Mouse (Mus musculus): ENCODE measurements around the gene Blzf1. TPM values are rescaled to one million over a fixed set of nuclear protein-coding genes. Genes with fewer than 3 reads are reported as not detected.

Gene Blzf1
- total RNA-seq, 4 experiments from 2014 or later = 23.8 to 26.6 (median 25.8) TPM

DNA sequence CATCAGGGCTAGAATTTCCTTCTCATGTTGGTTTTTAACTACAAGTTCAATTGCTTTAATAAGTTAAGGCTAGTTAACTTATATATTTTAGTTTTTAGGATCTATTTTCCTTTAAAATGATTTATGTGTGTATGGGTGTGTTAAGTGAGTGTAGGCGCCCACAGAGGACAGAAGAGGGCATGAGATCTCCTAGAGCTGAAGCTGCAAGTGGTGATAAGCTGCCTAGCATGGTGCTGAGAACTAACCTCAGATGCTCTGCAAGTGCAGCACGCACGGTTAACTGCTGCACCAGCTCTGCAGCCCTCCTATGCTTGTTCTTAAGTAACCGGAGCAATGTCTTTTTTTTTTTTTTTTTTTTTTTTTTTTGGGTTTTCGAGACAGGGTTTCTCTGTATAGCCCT is 10.8 kb downstream of the Blzf1 start:
- DNase-seq (ENCODE audit: low spot score in 2 of 2) = no peak

DNA sequence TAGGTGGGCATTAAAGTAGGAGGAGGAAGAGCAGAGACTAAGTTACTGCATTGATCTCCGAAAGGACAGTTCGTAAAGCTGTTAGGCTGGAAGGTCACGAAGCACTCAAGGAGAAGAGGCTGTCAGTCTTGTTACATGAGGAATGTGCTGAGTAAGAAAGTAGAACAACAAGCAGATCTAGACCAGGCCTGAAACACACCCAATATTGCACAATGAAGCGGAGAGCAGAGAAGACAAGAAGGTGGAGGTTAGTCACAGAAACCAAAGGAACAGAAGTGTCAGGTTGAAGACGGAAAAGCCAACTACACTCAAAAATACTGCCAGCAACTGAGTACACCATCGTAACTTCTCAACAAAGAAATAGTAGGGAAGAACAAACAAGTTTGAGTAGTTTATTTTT is 13.2 kb downstream of the Blzf1 start:
- DNase-seq (ENCODE audit: low spot score in 2 of 2) = no peak

DNA sequence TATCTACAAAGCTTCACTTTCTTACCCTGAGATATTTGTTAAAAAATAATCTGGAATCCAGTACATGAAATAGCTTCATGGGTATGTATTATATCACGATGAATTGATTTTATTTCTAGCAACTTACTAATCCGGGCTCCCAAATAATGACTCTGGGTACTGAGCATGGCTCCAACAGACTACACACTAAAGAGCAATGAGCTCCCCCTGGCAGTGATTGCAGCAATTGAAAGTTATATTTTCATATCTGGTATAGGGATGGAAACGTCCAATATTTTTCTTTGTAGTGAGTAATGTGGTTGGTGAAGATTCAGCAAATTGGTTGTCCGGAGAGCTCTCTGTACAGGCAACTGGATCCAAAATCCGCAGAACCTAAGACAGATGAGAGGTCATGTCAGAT is 15.2 kb downstream of the Blzf1 start:
- no peak for DNase-seq (ENCODE audit: low spot score in 2 of 2)

DNA sequence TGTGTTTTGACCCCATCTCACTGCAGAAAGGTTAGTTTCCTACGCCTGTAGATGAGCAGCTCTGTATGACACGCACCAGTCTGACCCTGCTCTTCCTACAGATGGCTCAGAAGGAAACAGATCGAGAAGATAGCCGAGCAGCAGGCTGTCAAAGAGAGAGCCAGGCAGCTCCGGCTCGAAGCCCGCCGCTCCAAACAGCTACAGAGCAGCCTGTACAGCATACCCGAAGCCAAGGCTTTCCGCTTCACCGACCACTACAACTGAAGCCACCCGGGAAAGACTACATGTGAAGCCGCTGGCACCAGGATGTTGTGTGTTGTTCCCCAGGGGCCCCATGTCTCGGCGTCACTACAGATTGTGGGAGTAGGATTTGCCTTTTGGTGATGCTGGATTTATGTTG is 19.9 kb downstream of the Blzf1 start:
- DNase-seq (ENCODE audit: low spot score in 2 of 2) = no peak

DNA sequence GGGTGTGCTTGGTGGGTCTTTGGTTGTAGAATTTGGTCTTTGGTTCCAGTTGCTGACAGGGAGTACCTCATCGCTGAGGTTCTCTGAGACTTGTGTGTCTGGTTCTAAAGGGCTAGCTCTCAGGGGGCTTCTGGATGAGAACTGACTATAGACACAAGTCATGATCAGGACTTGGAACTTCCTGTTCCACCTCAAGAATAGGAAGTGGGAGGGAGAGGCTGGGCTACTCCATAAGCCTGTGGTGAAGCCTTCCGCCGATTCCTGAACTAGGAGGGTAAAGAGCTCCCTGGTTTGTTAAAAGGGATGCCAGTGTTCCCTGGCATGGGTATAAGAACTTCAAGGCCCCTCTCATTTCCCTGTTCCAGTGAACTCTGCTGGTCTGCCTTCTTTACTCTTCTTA is 23.3 kb downstream of the Blzf1 start:
- no peak for DNase-seq (ENCODE audit: low spot score in 2 of 2)

DNA sequence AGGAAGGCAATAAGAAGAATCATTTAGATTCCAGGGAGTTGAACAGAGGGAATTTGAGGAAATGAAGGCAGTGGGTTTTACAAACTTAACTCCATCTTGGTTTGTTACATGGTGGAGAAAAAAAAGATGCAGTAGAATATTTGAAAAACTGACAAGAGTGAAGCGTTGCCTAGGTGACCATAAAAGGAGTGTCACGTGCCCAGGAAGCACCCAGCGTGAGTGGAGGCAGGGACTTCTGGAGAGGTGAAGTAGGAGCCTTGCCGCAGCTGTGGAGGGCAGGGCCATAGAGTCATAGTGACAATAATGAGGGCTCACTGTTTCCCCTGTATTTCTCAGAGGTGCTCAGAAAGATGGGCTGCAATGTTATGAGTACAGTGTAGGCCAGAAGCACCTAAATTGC is 28.0 kb downstream of the Blzf1 start:
- no peak for DNase-seq (ENCODE audit: low spot score in 2 of 2)

DNA sequence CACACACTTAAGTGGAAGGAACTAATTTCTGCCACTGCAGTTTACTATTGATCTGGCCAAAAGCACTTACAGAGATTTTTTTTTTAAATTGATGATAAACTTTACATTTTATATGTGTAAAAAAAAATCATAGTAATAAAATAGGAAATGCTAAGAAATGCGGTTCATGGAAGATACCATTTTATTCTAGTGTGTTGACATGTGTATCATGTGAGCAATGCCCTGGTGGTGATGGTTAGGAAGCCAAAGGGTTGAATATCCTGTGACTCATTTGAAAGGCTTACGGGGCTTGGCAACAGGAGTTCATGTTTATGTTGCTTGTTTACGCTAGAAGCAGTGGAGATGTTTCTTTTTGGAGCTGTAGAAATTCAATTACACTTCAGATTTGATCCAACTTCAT is 30.7 kb downstream of the Blzf1 start:
- no peak for DNase-seq (ENCODE audit: low spot score in 2 of 2)

DNA sequence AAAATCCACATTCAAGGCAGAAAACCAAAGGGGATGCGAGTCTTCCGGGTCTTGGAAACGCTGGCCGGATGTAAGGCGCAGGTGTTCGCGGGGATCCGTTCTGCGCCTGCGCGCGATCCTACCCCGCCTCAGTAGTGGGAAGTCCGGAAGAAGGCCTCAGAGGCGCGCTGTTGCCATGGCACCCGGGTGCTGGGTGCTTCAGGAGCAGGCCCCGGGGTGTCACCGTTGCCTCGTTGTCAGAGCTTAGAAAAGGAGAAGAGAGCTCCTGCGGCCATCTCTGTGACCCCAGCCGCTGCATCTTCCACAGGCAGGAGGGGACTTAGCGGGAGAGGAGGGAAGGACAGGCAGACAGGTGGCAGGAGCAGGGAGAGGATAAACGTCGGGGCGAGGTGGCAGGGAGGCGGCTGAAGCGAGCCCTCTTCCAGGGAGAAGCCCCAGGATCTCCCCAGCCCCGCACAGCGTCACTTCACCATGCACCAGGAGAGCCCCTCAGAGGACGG is 31.8 kb downstream of the Blzf1 start, which contains the start of gene Ccdc181:
Ccdc181 (plus strand) TSS at position 131 of the 500 bp plus-strand sequence.
- peak; percentile 81 to 91 for DNase-seq (ENCODE audit: low spot score in 2 of 2)

DNA sequence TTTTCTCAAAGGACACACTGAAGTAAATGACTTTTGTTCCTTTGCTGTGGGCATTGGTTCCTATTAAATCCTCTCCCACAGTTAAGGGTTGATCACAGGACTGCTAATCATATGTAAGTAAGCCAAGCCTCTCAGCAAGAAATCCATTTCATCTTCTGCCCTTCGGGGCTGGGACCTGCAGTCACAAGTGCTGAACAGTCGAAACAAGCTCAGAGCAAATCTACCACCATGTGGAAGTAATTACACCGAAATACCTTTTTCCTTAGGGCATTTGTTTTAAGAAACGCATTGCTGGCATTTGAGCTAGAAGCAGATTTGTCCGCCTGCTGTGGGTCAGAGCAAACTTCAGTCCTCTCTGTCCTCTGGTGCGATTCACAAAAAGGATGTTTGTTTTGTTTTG is 33.6 kb downstream of the Blzf1 start:
- no peak for DNase-seq (ENCODE audit: low spot score in 2 of 2)

DNA sequence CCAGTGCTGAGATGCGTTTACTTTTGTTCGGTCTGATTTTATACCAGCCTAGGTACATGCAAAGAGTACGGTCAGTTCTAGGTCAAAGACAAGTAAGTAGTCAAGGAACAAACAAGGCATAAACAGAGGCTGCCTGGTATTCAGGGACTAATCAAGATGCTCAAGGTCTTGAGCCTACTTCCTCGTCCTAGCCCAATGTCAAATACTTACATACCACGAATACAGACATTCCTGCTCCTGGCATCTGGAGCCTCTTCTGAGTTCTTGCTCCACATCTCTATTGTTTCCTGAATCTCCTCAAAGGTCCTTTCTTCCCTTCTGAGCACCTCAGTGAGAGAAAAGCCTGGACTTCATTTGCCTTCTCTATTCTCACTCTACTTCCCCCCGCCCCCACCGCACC is 36.3 kb downstream of the Blzf1 start:
- no peak for DNase-seq (ENCODE audit: low spot score in 2 of 2)

DNA sequence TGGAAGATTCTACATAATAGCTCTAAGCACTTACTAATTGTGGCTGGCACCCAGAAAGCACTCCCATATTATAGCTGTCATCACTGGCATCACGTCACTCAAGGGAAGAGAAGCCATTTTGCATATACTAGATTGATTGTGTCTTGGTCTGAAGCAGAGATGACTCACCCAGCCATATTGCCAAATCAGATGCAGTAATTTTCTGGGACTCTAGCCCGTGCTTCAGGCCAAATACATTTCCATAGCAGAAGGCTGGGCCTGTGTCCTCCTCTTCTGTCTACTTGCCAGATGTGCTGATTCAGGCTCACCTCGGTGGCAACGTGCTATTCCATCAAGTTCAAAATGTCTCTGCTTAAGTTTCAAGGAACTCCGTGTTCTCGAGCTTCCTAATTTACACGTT is 45.7 kb downstream of the Blzf1 start:
- DNase-seq (ENCODE audit: low spot score in 2 of 2) = no peak

DNA sequence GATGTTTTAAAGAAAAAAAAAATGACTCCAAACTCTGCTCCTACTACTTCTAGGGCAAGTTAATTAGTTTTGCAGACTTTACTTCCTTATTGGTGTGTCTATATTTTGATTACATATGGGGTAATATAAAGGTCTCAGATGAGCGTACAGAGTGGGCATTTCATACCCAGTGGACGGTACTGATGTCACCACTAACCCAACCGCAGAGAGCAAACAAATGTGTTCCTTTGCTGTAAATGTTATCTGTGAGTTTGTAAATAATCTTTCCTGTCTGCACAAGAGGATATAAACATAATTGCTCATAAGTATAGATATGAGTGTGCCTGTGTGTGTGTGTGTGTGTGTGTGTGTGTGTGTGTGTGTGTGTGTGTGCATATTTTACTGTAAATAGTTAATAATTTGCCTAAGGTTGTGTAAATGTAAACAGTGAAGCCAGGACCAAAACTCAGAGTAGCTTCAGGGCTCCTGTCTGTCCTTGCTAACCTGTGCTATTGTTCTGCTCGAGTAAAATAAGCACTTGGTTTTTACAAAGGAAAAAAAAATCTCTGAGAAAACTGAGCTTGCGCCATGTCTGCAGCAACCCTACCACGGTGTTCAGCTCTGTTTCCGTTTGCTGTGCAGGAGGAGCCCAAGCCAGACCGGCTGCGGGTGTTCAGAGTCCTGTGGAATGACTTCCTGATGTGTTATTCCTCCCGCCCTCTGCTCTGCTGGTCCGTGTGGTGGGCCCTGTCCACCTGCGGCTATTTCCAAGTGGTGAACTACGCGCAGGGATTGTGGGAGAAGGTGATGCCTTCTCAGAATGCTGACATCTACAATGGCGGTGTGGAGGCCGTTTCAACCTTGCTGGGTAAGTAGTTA is 46.9 kb downstream of the Blzf1 start:
- DNase-seq (ENCODE audit: low spot score in 2 of 2) = no peak

DNA sequence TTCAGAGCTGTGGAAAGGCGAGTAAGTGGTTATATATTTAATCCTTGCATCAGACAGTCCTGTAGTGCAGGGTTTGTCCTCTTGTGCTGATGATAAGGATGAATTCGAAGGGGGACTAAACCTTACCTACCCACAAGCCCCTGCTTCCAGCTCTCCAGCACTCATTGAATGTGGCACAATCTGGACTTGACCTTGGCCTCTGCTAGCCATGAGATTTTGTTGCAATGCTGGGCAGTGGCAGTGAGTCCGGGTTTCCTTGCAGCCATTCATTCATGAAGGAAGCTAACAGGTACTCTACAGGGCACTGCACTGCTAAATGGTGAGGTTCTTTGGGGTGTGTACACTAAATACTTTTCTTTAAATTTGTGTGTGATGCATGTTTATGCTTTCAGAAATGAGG is 52.5 kb downstream of the Blzf1 start:
- DNase-seq (ENCODE audit: low spot score in 2 of 2) = no peak

DNA sequence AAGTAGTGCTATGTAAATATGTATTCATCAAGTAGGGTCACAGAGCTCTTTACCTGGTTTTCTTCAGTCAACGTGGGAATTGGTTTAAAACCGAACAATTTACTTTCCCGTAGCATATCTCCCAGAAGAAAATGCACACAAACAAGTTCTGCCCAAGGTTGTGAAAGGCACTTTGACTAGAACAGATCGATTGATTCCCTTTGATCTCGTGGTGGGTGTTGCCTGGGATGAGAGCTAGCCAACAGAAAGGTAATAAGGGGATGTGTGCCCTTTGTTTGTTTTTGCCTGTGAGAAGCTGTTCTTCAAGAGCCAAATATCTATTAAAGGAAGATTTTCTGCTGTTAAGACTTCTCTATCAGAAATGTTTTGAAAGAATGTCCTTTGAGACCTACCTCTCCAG is 54.7 kb downstream of the Blzf1 start:
- DNase-seq (ENCODE audit: low spot score in 2 of 2) = no peak

DNA sequence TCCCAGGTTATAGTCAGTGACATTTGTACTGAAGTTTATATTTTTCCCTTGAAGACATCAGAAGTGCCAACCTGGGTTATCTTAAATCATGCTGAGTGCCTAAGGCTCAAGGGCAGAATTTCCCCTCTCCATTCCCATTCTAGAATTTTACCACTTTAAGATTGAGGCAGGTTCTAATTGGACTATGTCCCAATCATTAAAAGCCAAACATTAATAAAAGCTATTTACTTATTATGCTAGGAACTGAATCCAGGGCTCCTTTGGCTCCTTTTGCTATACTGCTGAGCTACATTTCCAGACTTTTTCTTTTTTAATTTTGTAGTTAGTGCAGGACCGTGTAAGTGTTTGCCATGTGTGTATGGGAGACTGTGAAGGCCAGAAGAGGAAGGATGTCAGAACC is 55.9 kb downstream of the Blzf1 start:
- DNase-seq (ENCODE audit: low spot score in 2 of 2) = no peak

DNA sequence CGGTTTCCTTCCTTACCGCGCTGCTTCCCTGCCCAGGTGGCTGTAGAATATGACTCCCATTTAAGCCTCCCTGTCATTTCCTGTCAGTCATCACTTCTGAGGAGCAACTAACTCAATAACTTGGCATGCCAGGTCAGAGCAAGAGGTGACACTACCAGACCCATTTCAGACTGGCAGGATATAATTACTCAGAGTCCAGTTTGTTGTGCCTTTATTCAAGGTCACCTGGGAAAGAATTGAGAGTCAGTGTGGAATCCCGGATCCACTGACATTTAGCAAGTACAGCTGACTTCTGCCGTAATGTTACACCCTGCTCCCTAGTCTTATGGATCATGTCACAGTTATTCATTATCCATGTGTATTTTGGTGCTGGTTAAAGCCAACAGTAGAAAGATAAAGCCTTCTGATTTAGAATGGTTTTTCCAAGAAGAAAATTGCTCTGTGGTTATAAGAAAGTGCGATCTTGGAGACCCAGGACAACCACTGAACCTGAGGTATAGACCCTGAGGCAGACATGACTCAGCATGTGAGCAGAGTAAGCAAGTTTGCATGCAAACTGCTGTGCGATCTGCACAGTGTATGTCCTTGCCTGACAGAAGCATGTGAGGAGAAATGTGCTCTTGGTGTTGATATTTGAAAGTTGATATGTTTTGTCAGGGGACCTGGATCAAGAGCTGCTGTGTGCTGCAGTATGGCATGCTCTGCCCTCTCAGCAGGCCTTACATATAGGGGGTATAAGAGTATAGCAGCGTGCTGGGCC is 56.7 kb downstream of the Blzf1 start:
- DNase-seq (ENCODE audit: low spot score in 2 of 2) = no peak

DNA sequence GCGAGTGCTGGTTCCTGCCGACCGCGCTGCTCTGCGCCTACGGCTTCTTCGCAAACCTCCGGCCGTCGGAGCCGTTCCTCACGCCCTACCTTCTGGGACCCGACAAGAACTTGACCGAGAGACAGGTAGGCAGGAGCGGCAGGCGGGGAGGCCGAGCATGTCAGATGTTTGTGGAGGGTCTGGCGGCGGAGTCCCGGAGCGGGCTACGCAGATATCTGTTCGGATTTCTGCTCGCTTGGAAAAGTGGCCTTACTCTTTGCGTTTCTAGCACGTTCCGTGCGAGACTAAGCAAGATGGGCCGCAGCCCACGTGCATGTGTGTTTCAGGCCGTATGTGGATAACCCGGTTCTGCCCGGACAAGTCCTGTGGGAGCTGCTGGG is 58.0 kb downstream of the Blzf1 start:
- no peak for DNase-seq (ENCODE audit: low spot score in 2 of 2)

DNA sequence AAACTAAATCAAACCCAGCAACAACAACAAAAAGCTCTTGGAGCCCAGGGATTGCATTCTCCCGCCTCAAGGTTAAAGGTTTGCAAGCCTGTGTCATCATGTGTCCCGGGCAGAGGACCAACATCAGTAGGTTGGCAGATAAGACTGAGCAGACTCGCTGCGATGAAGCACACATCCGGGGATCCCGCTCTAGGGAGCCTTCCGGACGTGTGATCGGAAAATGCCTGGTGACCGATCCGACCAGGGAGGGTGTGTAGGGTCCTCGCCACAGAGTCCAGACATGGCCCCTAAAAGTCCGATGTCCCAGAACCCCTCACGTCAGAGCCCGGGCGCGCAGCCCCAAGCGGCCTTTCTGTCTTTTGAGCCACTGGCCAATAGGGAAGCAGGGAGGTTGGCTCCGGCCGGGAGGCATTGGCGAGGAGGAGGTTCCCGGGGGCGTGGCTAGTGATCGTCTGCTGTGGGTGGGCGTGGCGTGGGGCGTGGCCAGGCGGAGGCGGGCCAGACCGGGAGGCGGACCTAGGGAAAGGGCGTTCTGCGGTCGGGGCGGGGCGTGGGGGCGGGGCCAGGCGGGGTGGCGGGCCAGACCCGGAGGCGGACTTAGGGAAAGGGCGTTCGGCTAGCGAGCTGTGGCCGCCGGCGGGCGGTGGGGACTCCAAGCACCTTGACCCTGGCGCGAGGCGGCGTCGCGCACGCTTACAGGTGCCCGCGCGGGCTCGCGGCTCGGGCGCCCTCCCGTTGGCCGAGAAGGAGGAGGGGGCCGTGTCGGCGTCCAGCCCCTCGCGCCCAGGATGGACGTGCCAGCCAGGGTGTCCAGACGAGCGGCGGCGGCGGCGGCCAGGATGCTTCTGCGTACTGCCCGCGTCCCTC is 58.6 kb downstream of the Blzf1 start, which contains the start of gene Slc19a2:
Slc19a2 (plus strand) TSS at position 582 of the 867 bp plus-strand sequence.
- peak; percentile 96 to 97 for DNase-seq (ENCODE audit: low spot score in 2 of 2)

DNA sequence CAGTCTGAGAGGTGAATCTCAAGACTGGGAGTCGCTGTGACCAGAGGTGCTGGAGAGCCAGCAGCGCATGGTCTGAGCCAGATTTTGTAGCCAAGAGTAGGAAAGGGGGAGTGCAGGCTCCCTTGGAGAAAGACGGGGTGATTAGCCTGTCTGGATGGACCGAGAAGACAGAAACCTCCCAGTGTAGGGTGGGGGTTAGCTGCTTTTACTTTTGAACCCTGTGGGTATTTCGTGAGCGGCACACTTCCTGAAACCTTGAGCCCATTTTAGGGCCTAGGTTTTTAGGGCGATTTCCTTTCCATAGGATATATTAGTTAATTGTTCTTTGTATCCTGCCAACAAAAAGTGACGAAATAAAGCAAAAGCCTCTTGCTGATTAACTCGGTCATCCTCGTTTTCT is 59.3 kb downstream of the Blzf1 start:
- no peak for DNase-seq (ENCODE audit: low spot score in 2 of 2)

DNA sequence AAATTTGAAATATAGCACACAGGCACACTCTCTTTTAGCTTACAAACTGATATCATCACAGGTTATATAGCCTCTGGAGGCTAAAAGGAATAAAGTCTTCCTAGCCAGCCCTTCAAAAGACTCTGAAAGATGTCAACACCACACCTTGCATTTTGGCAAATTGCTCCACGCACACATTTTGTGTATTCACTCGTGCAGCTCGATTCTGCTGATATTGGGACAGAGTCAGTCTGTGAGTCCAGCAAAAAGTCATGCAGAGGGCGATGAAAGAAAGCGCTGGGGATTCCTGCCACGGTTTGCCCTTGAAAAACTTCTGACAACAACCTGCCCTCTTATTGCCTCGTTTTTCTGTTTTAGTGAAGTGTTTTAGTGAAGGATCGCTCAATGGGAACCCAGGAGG is 59.8 kb downstream of the Blzf1 start:
- DNase-seq (ENCODE audit: low spot score in 2 of 2) = no peak

DNA sequence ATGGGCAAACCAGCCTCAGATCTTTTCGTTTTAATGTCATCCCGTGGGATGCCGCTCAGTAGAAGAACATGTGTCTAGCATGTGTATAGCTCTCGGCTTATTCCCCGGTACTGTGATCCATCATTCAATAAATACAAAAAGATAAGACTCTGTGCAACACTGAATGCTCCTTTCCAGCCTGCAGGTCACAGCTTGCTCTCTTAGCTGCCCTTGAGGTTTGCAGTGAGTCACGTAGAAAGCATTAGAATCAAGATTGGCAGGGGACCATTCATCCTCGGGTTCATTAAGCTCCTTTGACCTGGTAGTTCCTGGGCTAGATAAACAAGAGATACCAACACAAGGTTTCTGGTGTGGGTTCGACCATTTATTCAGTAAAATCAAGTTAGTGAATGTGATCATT is 64.5 kb downstream of the Blzf1 start:
- DNase-seq (ENCODE audit: low spot score in 2 of 2) = no peak

DNA sequence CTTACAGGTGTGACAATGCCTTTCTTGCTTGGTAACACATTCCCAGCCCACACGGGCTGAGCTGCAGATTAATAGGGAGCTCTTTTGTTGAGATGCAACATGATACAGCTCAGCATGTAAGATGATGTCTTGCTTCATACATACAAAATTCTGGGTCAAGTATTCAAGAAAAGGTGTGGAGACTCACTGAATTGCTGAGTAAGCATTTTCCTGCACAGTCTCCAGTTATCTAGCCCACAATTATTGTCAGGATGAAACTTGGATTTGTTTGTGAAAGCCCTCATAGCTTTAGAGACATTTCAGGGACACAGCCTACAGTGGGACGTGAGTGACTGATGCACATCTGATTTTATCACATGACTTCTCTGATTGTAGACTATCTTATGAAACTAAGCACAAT is 65.8 kb downstream of the Blzf1 start:
- no peak for DNase-seq (ENCODE audit: low spot score in 2 of 2)

Measured in gastrocnemius, adult 8-10 months (tissue).